8 mouse cellular contexts compared by ENCODE assay signal in the genomic region with DNA sequence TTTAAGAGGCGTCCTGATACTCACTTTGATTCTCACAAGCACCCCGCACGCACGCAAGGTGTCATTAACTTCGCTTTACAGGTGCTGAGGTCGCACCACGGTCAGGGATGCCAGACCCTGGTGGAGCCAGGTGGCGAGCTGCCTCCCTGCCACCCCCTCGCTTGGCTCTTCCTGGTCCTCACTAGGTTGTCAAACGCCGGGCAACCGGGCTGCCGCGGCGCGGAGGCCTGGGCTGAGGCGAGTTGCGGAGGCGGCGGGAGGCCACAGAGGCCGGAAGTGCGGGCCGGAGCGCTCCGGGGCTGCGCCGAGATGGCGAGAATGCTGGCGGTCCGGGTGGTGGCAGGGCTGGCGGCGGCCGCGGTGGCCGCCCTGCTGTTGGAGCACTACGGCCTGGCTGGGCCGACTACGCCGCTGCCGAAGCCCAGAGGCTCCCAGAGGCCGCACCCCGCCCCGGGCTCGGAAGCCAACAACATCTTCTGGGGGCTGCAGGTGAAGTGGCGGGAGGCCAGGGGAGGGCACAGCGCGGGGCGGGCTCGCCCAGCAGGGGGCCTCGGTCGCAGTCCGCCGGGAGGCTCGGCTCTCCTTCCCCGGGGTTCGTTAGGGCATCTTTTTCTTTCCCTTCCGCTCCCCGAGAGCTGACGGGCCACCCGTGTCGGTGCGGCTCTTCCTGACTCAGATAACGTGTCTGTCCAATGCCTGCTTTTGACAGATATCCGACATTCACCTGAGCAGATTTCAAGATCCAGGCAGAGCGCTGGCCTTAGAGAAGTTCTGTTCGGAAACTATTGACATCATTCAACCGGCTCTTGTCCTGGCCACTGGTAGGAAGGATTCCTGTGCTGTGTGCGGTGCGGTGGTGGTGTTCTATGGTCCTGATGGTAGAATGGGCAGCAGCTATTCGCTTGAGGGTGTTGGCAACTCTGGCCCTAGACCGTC. TPM values are rescaled to one million over a fixed set of nuclear protein-coding genes. Genes with fewer than 3 reads are reported as not detected.
DNase-seq lines count a peak whose midpoint lies in the region; ATAC-seq lines count a peak whose summit lies in the region.

A gene (plus strand): TSS at position 28 of the 936 bp plus-strand sequence.

- ATAC-seq in inflammation-experienced regulatory T-cells, adult 6 months: peak; percentile 68
- peak; percentile 79 for ATAC-seq in megakaryocyte-erythroid progenitor cell, adult 5-6 weeks (replicated peaks; ENCODE audit: low FRiP score, low TSS enrichment, poor library complexity, severe bottlenecking)

- intact Hi-C loops in left cerebral cortex, postnatal 25 days (cut with DNase I): no loop called here

- DNase-seq in adrenal gland, adult 8-10 months: peak; percentile 51
- peak; percentile 76 for DNase-seq in embryo, embryonic 11 days
- DNase-seq in gastrocnemius, postnatal 25 days: peak; percentile 65
- DNase-seq in left cerebral cortex, postnatal 25 days (ENCODE audit: low spot score in 2 of 2): peak; percentile 54 to 60
- DNase-seq in right cerebral cortex, postnatal 25 days: peak; percentile 76
- DNase-seq in yolk sac, embryonic 10.5 days (ENCODE audit: low spot score): peak; percentile 79

RNA-seq across cellular contexts. Expression of the gene that starts here (rescaled TPM):
- total RNA-seq in adrenal gland, adult 8-10 months (2022): 10 to 100 TPM in 3 of 4 experiments, 1 to 10 TPM in 1; 9.7 to 25.4 (median 21.2) TPM
- total RNA-seq in gastrocnemius, postnatal 25 days (2021): 1 to 10 TPM; 2.9 to 4.2 TPM
- 10 to 100 TPM; 10.3 to 16.9 (median 15.3) TPM for polyA plus RNA-seq in inflammation-experienced regulatory T-cells, adult 6 months (2017; shearing (Covaris generic))
- total RNA-seq in left cerebral cortex, postnatal 25 days (2021): 10 to 100 TPM; 24.7 to 27.3 TPM
- 4.4 and 5.8 TPM in 2 replicates for total RNA-seq in megakaryocyte-erythroid progenitor cell, adult 5-6 weeks (2014; fragmentation: Nextera tagmentation)
- 5.2 and 16.5 TPM in 2 replicates for total RNA-seq in megakaryocyte-erythroid progenitor cell, adult 5-6 weeks (2017)

Comparison
In these comparisons a context has a peak if more than half of its experiments do, and no peak if none do; other contexts are left out.
1. Peak in every context shown above with its lines: DNase-seq and ATAC-seq.